Mouse (Mus musculus) liver, adult 2 months (tissue): ENCODE data around the gene Pla2g2c. TPM values are rescaled to one million over a fixed set of nuclear protein-coding genes. Genes with fewer than 3 reads are reported as not detected.

Experiments
- DNase-seq: peaks from one replicate; pipeline ENCODE4 v3.0.0-alpha.2; 2011; ENCODE audit warnings: low read depth, low spot score; ENCODE audit errors: extremely low read depth
- H3K27ac ChIP-seq: fragments of 200-500 bp; replicated peaks from 2 replicates; pipeline ENCODE4 v1.5.1; 2012; ENCODE audit warnings: low read depth, mild to moderate bottlenecking, control low read depth, inconsistent platforms, low read length; ENCODE audit not compliant: insufficient read depth
- H3K27me3 ChIP-seq: fragments of 200-500 bp; 2 replicates; pipeline ENCODE4 v1.6.1; 2012; ENCODE audit warnings: mild to moderate bottlenecking, moderate library complexity, low read length, inconsistent platforms; ENCODE audit not compliant: control insufficient read depth, insufficient read depth
- H3K36me3 ChIP-seq: fragments of 200-500 bp; 2 replicates; pipeline ENCODE4 v1.6.1; 2012; ENCODE audit warnings: low read length, inconsistent platforms; ENCODE audit not compliant: control insufficient read depth, insufficient read depth
- H3K4me1 ChIP-seq: fragments of 200-500 bp; 2 replicates; pipeline ENCODE4 v1.6.1; 2011; ENCODE audit warnings: low read length; ENCODE audit not compliant: control insufficient read depth, insufficient read depth
- H3K4me3 ChIP-seq: fragments of 200-500 bp; 2 replicates; pipeline ENCODE4 v1.5.1; 2011; ENCODE audit warnings: low read depth, mild to moderate bottlenecking, control low read depth, low read length, moderate library complexity; ENCODE audit not compliant: insufficient read depth
- H3K79me2 ChIP-seq: fragments of 200-500 bp; 2 replicates; pipeline ENCODE4 v1.6.1; 2012; ENCODE audit warnings: inconsistent platforms, mild to moderate bottlenecking, low read length, moderate library complexity; ENCODE audit not compliant: control insufficient read depth, insufficient read depth
- H3K9ac ChIP-seq: fragments of 200-500 bp; 2 replicates; pipeline ENCODE4 v1.6.1; 2012; ENCODE audit warnings: low read depth, mild to moderate bottlenecking, control low read depth, inconsistent platforms, low read length
- CTCF ChIP-seq: fragments of 200-500 bp; IDR thresholded peaks from 2 replicates; pipeline ENCODE4 v1.5.1; 2011; ENCODE audit warnings: low read depth, low read length, control low read depth
- POLR2A ChIP-seq: fragments of 200-500 bp; IDR thresholded peaks from 2 replicates; pipeline ENCODE4 v1.6.1; 2011; ENCODE audit warnings: low read length, control low read depth; ENCODE audit not compliant: insufficient read depth; ENCODE audit errors: extremely low read depth
- WGBS: fragments of 180-500 bp; shearing (Covaris S2); methylation state at CpG from one replicate; pipeline ENCODE4 v1.1.7; 2018; 5-methylcytosine and 5-hydroxymethylcytosine counted together
- polyA plus RNA-seq: library from polyadenylated mRNA; depleted of rRNA; stranded (reverse); fragments of >200 nt; gene quantifications from 2 replicates; pipeline ENCODE4 v1.2.3, GENCODE M21; 2012
- total RNA-seq: library from RNA; depleted of rRNA; stranded (reverse); fragments of >200 nt; gene quantifications from 2 replicates; pipeline ENCODE4 v1.2.3, GENCODE M21; 2014

The Pla2g2c gene
- total and polyA plus RNA-seq, 2 experiments, result not detected

DNA sequence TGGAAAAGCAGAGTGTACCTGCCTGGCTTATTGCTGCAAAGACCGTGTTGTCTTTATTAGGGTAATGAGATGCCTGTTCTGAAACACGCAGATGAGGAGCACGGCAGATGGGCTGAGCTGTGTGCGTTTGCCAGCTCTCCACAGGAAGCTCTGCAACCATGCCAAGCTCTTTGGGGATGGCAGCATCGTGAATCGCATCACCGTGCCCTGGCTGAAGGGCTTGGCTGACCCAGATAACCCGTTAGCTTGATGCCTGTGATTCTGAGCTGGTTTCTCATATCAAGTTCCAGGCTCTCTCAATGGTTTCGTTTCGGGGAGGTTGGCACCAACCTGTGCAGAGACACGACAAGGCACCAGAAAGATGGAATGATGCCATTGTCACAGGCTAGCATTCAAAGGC lies 14.0 kb upstream of the Pla2g2c start:
- Histone ChIP-seq H3K4me3 (no peak overlapping the region), H3K27ac (no peak overlapping the region), H3K27me3 (no peaks in the 10 kb centered on the region), H3K79me2 (no peaks in the 10 kb centered on the region), H3K36me3 (no peaks in the 10 kb centered on the region), H3K4me1 (no peaks in the 10 kb centered on the region), H3K9ac (no peak overlapping the region)
- 84% methylated on average over 11 of the region's 11 CpGs for WGBS
- no peak for DNase-seq
- TF ChIP-seq POLR2A (no peak), CTCF (no peak)

DNA sequence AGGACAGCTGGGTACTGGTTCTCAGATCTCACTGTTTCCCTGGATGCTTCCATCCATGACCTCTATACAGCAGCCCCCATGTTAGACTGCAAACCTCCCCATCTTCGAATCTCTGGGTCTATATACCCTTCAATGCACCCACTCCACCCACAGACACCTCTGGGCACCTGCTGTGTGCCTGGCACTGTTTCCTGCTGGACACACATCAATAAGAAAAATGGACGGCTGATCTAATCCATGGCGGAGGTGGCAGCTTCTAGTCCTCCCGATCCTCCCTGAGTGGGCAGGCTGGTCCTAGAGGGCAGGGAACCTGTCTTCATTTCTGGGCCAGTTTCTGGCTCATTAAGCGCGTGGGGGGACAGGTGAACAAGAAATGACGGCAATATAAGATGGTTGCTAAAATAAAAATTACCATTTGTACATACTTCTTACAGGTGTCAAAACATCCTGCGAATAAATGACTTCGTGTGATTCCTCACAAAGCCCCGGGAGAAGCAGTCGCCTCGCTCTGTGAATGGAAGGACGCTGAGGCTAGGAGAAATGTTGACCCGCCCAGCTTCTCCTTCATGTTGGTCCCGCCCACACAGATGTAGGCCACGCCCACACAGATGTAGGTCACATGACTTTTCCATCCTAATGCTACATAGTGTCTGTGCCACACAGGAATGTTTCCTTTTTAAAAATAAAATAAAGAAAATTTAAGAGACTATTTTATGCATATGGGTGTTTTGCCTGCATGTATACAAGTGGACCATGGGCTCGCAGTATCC lies 13.4 kb upstream of the Pla2g2c start:
- no peak overlapping the region for H3K4me3 ChIP-seq
- H3K4me1 ChIP-seq, result no peaks in the 10 kb centered on the region
- H3K27me3 ChIP-seq, result no peaks in the 10 kb centered on the region
- DNase-seq, result no peak
- no peak overlapping the region for H3K27ac ChIP-seq
- 70% methylated on average over 17 of the region's 17 CpGs for WGBS
- no peaks in the 10 kb centered on the region for H3K36me3 ChIP-seq
- H3K9ac ChIP-seq, result no peak overlapping the region
- no peaks in the 10 kb centered on the region for H3K79me2 ChIP-seq
- TF ChIP-seq POLR2A (no peak), CTCF (no peak)

DNA sequence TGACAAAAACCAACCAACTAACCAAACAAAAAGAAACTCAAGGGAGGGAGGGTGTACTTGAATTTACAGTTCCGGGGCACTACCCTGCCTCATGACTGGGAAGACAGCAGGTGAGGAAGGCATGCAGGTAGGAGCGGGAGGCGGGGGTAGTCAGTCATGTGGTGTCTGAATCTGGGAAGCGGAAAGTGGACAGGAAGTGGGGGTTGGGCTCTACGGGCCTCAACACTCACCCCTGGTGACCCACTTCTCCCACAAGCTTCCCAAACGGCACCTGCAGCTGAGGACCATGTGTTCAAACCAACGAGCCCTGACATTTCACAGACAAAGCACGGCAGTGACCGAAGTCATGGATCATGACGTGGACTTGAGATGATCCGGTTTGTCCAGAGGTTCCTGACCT lies 12.5 kb upstream of the Pla2g2c start:
- Histone ChIP-seq H3K36me3 (no peaks in the 10 kb centered on the region), H3K79me2 (no peaks in the 10 kb centered on the region)

DNA sequence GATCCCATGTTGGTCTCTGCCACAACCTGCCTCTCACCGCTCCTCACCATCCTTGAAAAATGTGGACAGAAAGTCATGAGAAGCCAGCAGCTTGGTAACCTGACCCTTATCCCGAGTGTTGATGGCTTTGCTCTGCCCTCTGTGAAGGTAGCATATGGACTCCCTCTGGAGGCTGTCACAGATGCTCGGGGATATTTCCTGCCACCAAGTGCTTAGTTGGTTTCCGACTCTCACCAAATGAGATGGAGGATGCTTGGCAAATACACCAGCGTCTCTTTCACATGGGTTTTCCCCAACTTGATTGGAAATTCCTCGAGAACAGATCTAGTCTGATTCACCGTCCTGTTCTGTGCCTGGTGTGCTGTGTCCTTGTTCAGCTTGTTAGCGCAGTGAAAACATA lies 12.0 kb upstream of the Pla2g2c start:
- Histone ChIP-seq H3K36me3 (no peaks in the 10 kb centered on the region), H3K9ac (no peak overlapping the region), H3K4me3 (no peak overlapping the region), H3K79me2 (no peaks in the 10 kb centered on the region), H3K4me1 (no peaks in the 10 kb centered on the region), H3K27me3 (no peaks in the 10 kb centered on the region), H3K27ac (no peak overlapping the region)
- DNase-seq, result no peak
- TF ChIP-seq POLR2A (no peak), CTCF (no peak)
- 81% methylated on average over 8 of the region's 8 CpGs for WGBS

More for the DNA sequence above, 12.5 kb upstream of the Pla2g2c start:
- no peak overlapping the region for H3K9ac ChIP-seq
- H3K4me3 ChIP-seq, result no peak overlapping the region
- WGBS, result 82% methylated on average over 11 of the region's 11 CpGs
- H3K4me1 ChIP-seq, result no peaks in the 10 kb centered on the region
- no peak for DNase-seq
- TF ChIP-seq CTCF (no peak), POLR2A (no peak)
- no peaks in the 10 kb centered on the region for H3K27me3 ChIP-seq
- no peak overlapping the region for H3K27ac ChIP-seq

DNA sequence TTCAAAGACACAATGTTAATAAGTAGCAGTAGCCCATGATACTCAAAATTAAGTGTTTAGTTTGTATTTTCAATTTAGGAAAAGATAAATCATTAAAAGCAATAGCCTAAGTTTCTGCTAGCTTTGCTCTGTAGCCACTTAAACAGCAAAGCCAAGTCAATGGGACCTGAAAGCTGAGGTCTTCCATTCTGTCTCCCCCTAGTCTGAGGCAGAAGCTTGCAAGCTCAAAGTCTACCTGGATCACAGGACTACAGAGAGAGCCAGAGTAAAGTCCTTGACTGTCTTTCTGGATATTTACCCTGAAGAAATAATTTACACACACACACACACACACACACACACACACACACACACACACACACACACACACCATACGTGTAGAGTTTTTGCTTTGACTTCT lies 10.4 kb upstream of the Pla2g2c start:
- TF ChIP-seq CTCF (no peak), POLR2A (no peak)
- no peak for DNase-seq
- H3K36me3 ChIP-seq, result no peaks in the 10 kb centered on the region
- 74% methylated on average over 1 of the region's 1 CpGs for WGBS
- H3K4me3 ChIP-seq, result no peak overlapping the region
- no peaks in the 10 kb centered on the region for H3K79me2 ChIP-seq
- H3K27me3 ChIP-seq, result no peaks in the 10 kb centered on the region
- no peak overlapping the region for H3K27ac ChIP-seq
- no peak overlapping the region for H3K9ac ChIP-seq
- H3K4me1 ChIP-seq, result no peaks in the 10 kb centered on the region

DNA sequence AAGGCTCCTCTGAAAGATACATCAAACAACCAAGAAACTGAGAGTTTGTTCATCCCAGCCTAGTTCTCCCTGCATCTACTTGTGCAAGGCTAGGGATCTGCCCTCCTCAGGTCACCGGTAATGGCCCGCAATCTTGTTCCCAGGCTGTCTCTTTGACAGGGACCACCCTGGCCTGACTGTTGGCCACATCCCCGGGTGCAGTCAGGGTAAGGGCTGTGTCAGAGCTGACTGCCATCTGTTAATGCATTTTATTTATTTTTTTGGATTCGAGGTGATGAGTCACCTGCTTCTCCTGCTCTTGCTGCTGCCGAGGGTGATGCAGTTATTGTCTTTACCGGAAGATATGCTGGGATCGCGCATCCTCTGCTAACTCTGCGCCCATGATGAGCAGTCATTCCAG lies 7.9 kb upstream of the Pla2g2c start:
- Histone ChIP-seq H3K9ac (no peak overlapping the region), H3K4me3 (no peak overlapping the region), H3K36me3 (no peaks in the 10 kb centered on the region), H3K27me3 (no peaks in the 10 kb centered on the region), H3K79me2 (no peaks in the 10 kb centered on the region), H3K27ac (no peak overlapping the region), H3K4me1 (no peaks in the 10 kb centered on the region)
- DNase-seq, result no peak
- 79% methylated on average over 9 of the region's 9 CpGs for WGBS
- TF ChIP-seq POLR2A, result no peak
- no peak for TF ChIP-seq CTCF
